Mouse (Mus musculus): ENCODE results near the gene Wdr17. TPM values are rescaled to one million over a fixed set of nuclear protein-coding genes. Genes with fewer than 3 reads are reported as not detected.

The Wdr17 gene
- polyA plus RNA-seq, 1 experiment from 2014 or later, result 0.58 TPM

GRCm38 (mm10) chr8:54779317-54780133 is 107.5 kb downstream of the Wdr17 start:
- under 1% methylated on average over 23 of the region's 23 CpGs for WGBS
- peak; percentile 85 for ATAC-seq
- Histone ChIP-seq H3K4me2 (replicated peaks) (peak overlapping the region; percentile 80), H3K27ac (no peak overlapping the region), H3K27me3 (replicated peaks) (no peaks in the 10 kb centered on the region), H3K4me1 (replicated peaks) (0 out of 2 replicates have a peak, but pooled peaks cover 6% of the 10 kb centered on the region), H3K36me3 (no peaks in the 10 kb centered on the region), H3K9ac (no peak overlapping the region), H3K4me3 (replicated peaks) (peak overlapping the region; percentile 36), H3K9me3 (no peaks in the 10 kb centered on the region)

- no peak for ATAC-seq
- no peak overlapping the region for H3K4me3 ChIP-seq (replicated peaks)
Observed at GRCm38 (mm10) chr8:54777012-54777411, 110.0 kb downstream of the Wdr17 start.

GRCm38 (mm10) chr8:54776241-54776640 is 110.7 kb downstream of the Wdr17 start:
- Histone ChIP-seq H3K36me3 (no peaks in the 10 kb centered on the region), H3K4me2 (replicated peaks) (no peak overlapping the region), H3K27ac (no peak overlapping the region), H3K27me3 (replicated peaks) (no peaks in the 10 kb centered on the region), H3K4me1 (replicated peaks) (0 out of 2 replicates have a peak, but pooled peaks cover 6% of the 10 kb centered on the region), H3K4me3 (replicated peaks) (no peak overlapping the region), H3K9ac (no peak overlapping the region), H3K9me3 (no peaks in the 10 kb centered on the region)
- ATAC-seq, result no peak

More at GRCm38 (mm10) chr8:54777012-54777411, 110.0 kb downstream of the Wdr17 start:
- Histone ChIP-seq H3K4me1 (replicated peaks) (0 out of 2 replicates have a peak, but pooled peaks cover 6% of the 10 kb centered on the region), H3K9ac (no peak overlapping the region), H3K27ac (no peak overlapping the region), H3K4me2 (replicated peaks) (no peak overlapping the region), H3K36me3 (no peaks in the 10 kb centered on the region), H3K27me3 (replicated peaks) (no peaks in the 10 kb centered on the region), H3K9me3 (no peaks in the 10 kb centered on the region)

- no peak overlapping the region for H3K4me2 ChIP-seq (replicated peaks)
- no peak overlapping the region for H3K4me3 ChIP-seq (replicated peaks)
- H3K36me3 ChIP-seq, result no peaks in the 10 kb centered on the region
- WGBS, result 89% methylated on average over 1 of the region's 1 CpGs
- H3K4me1 ChIP-seq (replicated peaks), result no peaks in the 10 kb centered on the region
- no peak for ATAC-seq
- no peaks in the 10 kb centered on the region for H3K27me3 ChIP-seq (replicated peaks)
- H3K9me3 ChIP-seq, result no peaks in the 10 kb centered on the region
- H3K9ac ChIP-seq, result no peak overlapping the region
- no peak overlapping the region for H3K27ac ChIP-seq
Observed at GRCm38 (mm10) chr8:54757646-54758045, 129.3 kb downstream of the Wdr17 start.

GRCm38 (mm10) chr8:54736660-54737312 is 150.2 kb downstream of the Wdr17 start:
- WGBS, result 67% methylated on average over 5 of the region's 5 CpGs
- H3K27me3 ChIP-seq (replicated peaks), result 0 out of 2 replicates have a peak, but pooled peaks cover 2% of the 10 kb centered on the region
- no peaks in the 10 kb centered on the region for H3K36me3 ChIP-seq
- no peaks in the 10 kb centered on the region for H3K9me3 ChIP-seq
- no peak overlapping the region for H3K27ac ChIP-seq
- no peak overlapping the region for H3K9ac ChIP-seq
- no peak for ATAC-seq
- H3K4me3 ChIP-seq (replicated peaks), result no peak overlapping the region
- H3K4me2 ChIP-seq (replicated peaks), result no peak overlapping the region
- no peaks in the 10 kb centered on the region for H3K4me1 ChIP-seq (replicated peaks)

GRCm38 (mm10) chr8:54724668-54725035 is 162.3 kb downstream of the Wdr17 start:
- Histone ChIP-seq H3K27ac (no peak overlapping the region), H3K9ac (no peak overlapping the region)

GRCm38 (mm10) chr8:54723976-54724667 is 162.9 kb downstream of the Wdr17 start:
- peak; percentile 100 for ATAC-seq
- H3K4me1 ChIP-seq (replicated peaks), result 0 out of 2 replicates have a peak, but pooled peaks cover 2% of the 10 kb centered on the region
- no peaks in the 10 kb centered on the region for H3K27me3 ChIP-seq (replicated peaks)
- H3K9me3 ChIP-seq, result no peaks in the 10 kb centered on the region
- peak overlapping the region; percentile 74 for H3K4me2 ChIP-seq (replicated peaks)
- H3K36me3 ChIP-seq, result no peaks in the 10 kb centered on the region
- no peak overlapping the region for H3K9ac ChIP-seq
- WGBS, result 1% methylated on average over 23 of the region's 23 CpGs
- no peak overlapping the region for H3K27ac ChIP-seq
- H3K4me3 ChIP-seq (replicated peaks), result peak overlapping the region; percentile 37

More at GRCm38 (mm10) chr8:54724668-54725035, 162.3 kb downstream of the Wdr17 start:
- no peaks in the 10 kb centered on the region for H3K27me3 ChIP-seq (replicated peaks)
- no peaks in the 10 kb centered on the region for H3K36me3 ChIP-seq
- 0 out of 2 replicates have a peak, but pooled peaks cover 2% of the 10 kb centered on the region for H3K4me1 ChIP-seq (replicated peaks)
- H3K4me3 ChIP-seq (replicated peaks), result peak overlapping the region; percentile 37
- H3K4me2 ChIP-seq (replicated peaks), result peak overlapping the region; percentile 74
- WGBS, result 15% methylated on average over 8 of the region's 8 CpGs
- H3K9me3 ChIP-seq, result no peaks in the 10 kb centered on the region
- peak; percentile 55 for ATAC-seq

GRCm38 (mm10) chr8:54718515-54718914 is 168.5 kb downstream of the Wdr17 start:
- Histone ChIP-seq H3K36me3 (no peaks in the 10 kb centered on the region), H3K27ac (no peak overlapping the region), H3K27me3 (replicated peaks) (no peaks in the 10 kb centered on the region), H3K4me3 (replicated peaks) (no peak overlapping the region), H3K9me3 (no peaks in the 10 kb centered on the region), H3K9ac (no peak overlapping the region), H3K4me1 (replicated peaks) (no peaks in the 10 kb centered on the region), H3K4me2 (replicated peaks) (no peak overlapping the region)
- WGBS, result 69% methylated on average over 4 of the region's 4 CpGs
- ATAC-seq, result no peak

- no peak for ATAC-seq
Observed at GRCm38 (mm10) chr8:54705743-54706142, 181.2 kb downstream of the Wdr17 start.

GRCm38 (mm10) chr8:54671806-54672205 is 215.2 kb downstream of the Wdr17 start:
- Histone ChIP-seq H3K4me1 (replicated peaks) (no peaks in the 10 kb centered on the region), H3K9me3 (no peaks in the 10 kb centered on the region), H3K4me2 (replicated peaks) (no peak overlapping the region), H3K9ac (no peak overlapping the region), H3K4me3 (replicated peaks) (no peak overlapping the region), H3K27ac (no peak overlapping the region), H3K36me3 (no peaks in the 10 kb centered on the region), H3K27me3 (replicated peaks) (no peaks in the 10 kb centered on the region)
- no peak for ATAC-seq

More at GRCm38 (mm10) chr8:54705743-54706142, 181.2 kb downstream of the Wdr17 start:
- no peaks in the 10 kb centered on the region for H3K27me3 ChIP-seq (replicated peaks)
- WGBS, result 65% methylated on average over 2 of the region's 2 CpGs
- H3K27ac ChIP-seq, result no peak overlapping the region
- no peak overlapping the region for H3K9ac ChIP-seq
- H3K36me3 ChIP-seq, result no peaks in the 10 kb centered on the region
- no peaks in the 10 kb centered on the region for H3K9me3 ChIP-seq
- H3K4me1 ChIP-seq (replicated peaks), result no peaks in the 10 kb centered on the region
- no peak overlapping the region for H3K4me3 ChIP-seq (replicated peaks)
- no peak overlapping the region for H3K4me2 ChIP-seq (replicated peaks)

GRCm38 (mm10) chr8:54667756-54668155 is 219.2 kb downstream of the Wdr17 start:
- Histone ChIP-seq H3K9me3 (no peaks in the 10 kb centered on the region), H3K27me3 (replicated peaks) (no peaks in the 10 kb centered on the region), H3K4me2 (replicated peaks) (no peak overlapping the region), H3K4me1 (replicated peaks) (no peaks in the 10 kb centered on the region), H3K4me3 (replicated peaks) (no peak overlapping the region), H3K9ac (no peak overlapping the region), H3K27ac (no peak overlapping the region), H3K36me3 (no peaks in the 10 kb centered on the region)
- ATAC-seq, result no peak
- WGBS, result 77% methylated on average over 3 of the region's 3 CpGs

- Histone ChIP-seq H3K27ac (no peak overlapping the region), H3K9me3 (no peaks in the 10 kb centered on the region), H3K9ac (no peak overlapping the region), H3K4me1 (replicated peaks) (no peaks in the 10 kb centered on the region), H3K4me2 (replicated peaks) (no peak overlapping the region), H3K36me3 (no peaks in the 10 kb centered on the region), H3K4me3 (replicated peaks) (no peak overlapping the region), H3K27me3 (replicated peaks) (no peaks in the 10 kb centered on the region)
- ATAC-seq, result 0 out of 2 replicates have a peak, but pooled peaks have one; percentile 49
- 43% methylated on average over 5 of the region's 5 CpGs for WGBS
Observed at GRCm38 (mm10) chr8:54660675-54661074, 226.3 kb downstream of the Wdr17 start.

Data from intestine, embryonic 15.5 days (tissue).